Mouse (Mus musculus) c-Kit-negative CD71-positive TER-119-positive erythroid progenitor cells, embryonic 14.5 days (primary cell): ENCODE data around the gene Rps24.
"Not testable (repeated sequence)": the region's sequence is repeated elsewhere in the genome, so short reads cannot be mapped to it uniquely, and the experiment has no call there.

ENCODE experiments used
- DNase-seq: peaks from one replicate; pipeline ENCODE4 v3.0.0-alpha.2; 2013; ENCODE audit warnings: low read depth, low spot score

Rps24 gene

GRCm38 (mm10) chr14:24486773-24487227, at the start of gene Rps24, which contains the start of gene Polr3a:
TSS of gene Rps24 (plus strand) at chr14:24487125.
TSS of gene Polr3a (minus strand) at chr14:24487058.
- DNase-seq, result peak; percentile 70

GRCm38 (mm10) chr14:24443529-24443928, 43.4 kb upstream of the Rps24 start:
- not testable (repeated sequence) for DNase-seq

- no peak for DNase-seq
These were observed 28.7 kb upstream of the Rps24 start for GRCm38 (mm10) chr14:24458191-24458590.

GRCm38 (mm10) chr14:24468806-24469205, 18.1 kb upstream of the Rps24 start:
- no peak for DNase-seq

- no peak for DNase-seq
These were observed 621 bp upstream of the Rps24 start for GRCm38 (mm10) chr14:24486241-24486767.

- DNase-seq, result not testable (repeated sequence)
These were observed 2.8 kb downstream of the Rps24 start for GRCm38 (mm10) chr14:24489772-24490171.

GRCm38 (mm10) chr14:24490468-24491265, 3.7 kb downstream of the Rps24 start:
- DNase-seq, result peak; percentile 94

GRCm38 (mm10) chr14:24491266-24491981, 4.5 kb downstream of the Rps24 start:
- no peak for DNase-seq

GRCm38 (mm10) chr14:24493256-24493655, 6.3 kb downstream of the Rps24 start:
- DNase-seq, result no peak

- DNase-seq, result no peak
These were observed 9.6 kb downstream of the Rps24 start for GRCm38 (mm10) chr14:24496507-24496906.

- DNase-seq, result no peak
These were observed 10.5 kb downstream of the Rps24 start for GRCm38 (mm10) chr14:24497443-24497842.

GRCm38 (mm10) chr14:24498561-24499255, 11.8 kb downstream of the Rps24 start:
- no peak for DNase-seq

- no peak for DNase-seq
These were observed 12.6 kb downstream of the Rps24 start for GRCm38 (mm10) chr14:24499478-24499877.

- DNase-seq, result no peak
These were observed 13.3 kb downstream of the Rps24 start for GRCm38 (mm10) chr14:24500091-24500844.

GRCm38 (mm10) chr14:24500845-24501186, 13.9 kb downstream of the Rps24 start:
- DNase-seq, result no peak

- DNase-seq, result no peak
These were observed 14.3 kb downstream of the Rps24 start for GRCm38 (mm10) chr14:24501256-24501655.

GRCm38 (mm10) chr14:24507452-24508069, 20.6 kb downstream of the Rps24 start:
- no peak for DNase-seq

- DNase-seq, result no peak
These were observed 21.3 kb downstream of the Rps24 start for GRCm38 (mm10) chr14:24508070-24508773.

- DNase-seq, result no peak
These were observed 22.6 kb downstream of the Rps24 start for GRCm38 (mm10) chr14:24509557-24509956.

- no peak for DNase-seq
These were observed 23.3 kb downstream of the Rps24 start for GRCm38 (mm10) chr14:24510218-24510617.
